Mouse (Mus musculus): ENCODE results near the gene Mrpl10. TPM values are rescaled to one million over a fixed set of nuclear protein-coding genes. Genes with fewer than 3 reads are reported as not detected.

Gene Mrpl10
- polyA plus RNA-seq, 1 experiment from 2014 or later = 56.2 TPM

GRCm38 (mm10) chr11:97080291-97080690 lies 38.9 kb downstream of the Mrpl10 start:
- no peak overlapping the region for H3K27ac ChIP-seq (ENCODE audit: low read length)
- H3K36me3 ChIP-seq (ENCODE audit: control insufficient read depth, insufficient read depth) = no peaks in the 10 kb centered on the region
- H3K9ac ChIP-seq (replicated peaks; ENCODE audit: low read depth, low read length) = no peak overlapping the region
- H3K4me2 ChIP-seq (ENCODE audit: low read length) = no peak overlapping the region
- no peak for ATAC-seq
- WGBS = 11% methylated on average over 9 of the region's 9 CpGs
- no peaks in the 10 kb centered on the region for H3K9me3 ChIP-seq (ENCODE audit: control insufficient read depth, low read length)
- H3K4me3 ChIP-seq (replicated peaks; ENCODE audit: low read length) = no peak overlapping the region
- no peaks in the 10 kb centered on the region for H3K27me3 ChIP-seq (replicated peaks; ENCODE audit: control insufficient read depth, insufficient read depth, low read length)
- no peaks in the 10 kb centered on the region for H3K4me1 ChIP-seq (replicated peaks; ENCODE audit: control insufficient read depth, insufficient read depth, low read length)

- Histone ChIP-seq H3K36me3 (ENCODE audit: control insufficient read depth, insufficient read depth) (no peaks in the 10 kb centered on the region), H3K27ac (ENCODE audit: low read length) (no peak overlapping the region), H3K4me2 (ENCODE audit: low read length) (no peak overlapping the region), H3K27me3 (replicated peaks; ENCODE audit: control insufficient read depth, insufficient read depth, low read length) (no peaks in the 10 kb centered on the region), H3K9me3 (ENCODE audit: control insufficient read depth, low read length) (no peaks in the 10 kb centered on the region), H3K4me1 (replicated peaks; ENCODE audit: control insufficient read depth, insufficient read depth, low read length) (no peaks in the 10 kb centered on the region), H3K4me3 (replicated peaks; ENCODE audit: low read length) (no peak overlapping the region), H3K9ac (replicated peaks; ENCODE audit: low read depth, low read length) (no peak overlapping the region)
- no peak for ATAC-seq
- 49% methylated on average over 11 of the region's 11 CpGs for WGBS
These were observed 41.6 kb downstream of the Mrpl10 start for GRCm38 (mm10) chr11:97082977-97083376.

GRCm38 (mm10) chr11:97083401-97084140 lies 42.2 kb downstream of the Mrpl10 start:
- Histone ChIP-seq H3K27ac (ENCODE audit: low read length) (no peak overlapping the region), H3K9ac (replicated peaks; ENCODE audit: low read depth, low read length) (no peak overlapping the region), H3K4me1 (replicated peaks; ENCODE audit: control insufficient read depth, insufficient read depth, low read length) (no peaks in the 10 kb centered on the region), H3K4me2 (ENCODE audit: low read length) (no peak overlapping the region), H3K36me3 (ENCODE audit: control insufficient read depth, insufficient read depth) (no peaks in the 10 kb centered on the region), H3K27me3 (replicated peaks; ENCODE audit: control insufficient read depth, insufficient read depth, low read length) (no peaks in the 10 kb centered on the region), H3K4me3 (replicated peaks; ENCODE audit: low read length) (no peak overlapping the region), H3K9me3 (ENCODE audit: control insufficient read depth, low read length) (no peaks in the 10 kb centered on the region)
- 48% methylated on average over 22 of the region's 22 CpGs for whole genome bisulfite sequencing
- ATAC-seq = no peak

GRCm38 (mm10) chr11:97084821-97085505 lies 43.6 kb downstream of the Mrpl10 start:
- no peak overlapping the region for H3K4me3 ChIP-seq (replicated peaks; ENCODE audit: low read length)
- H3K27me3 ChIP-seq (replicated peaks; ENCODE audit: control insufficient read depth, insufficient read depth, low read length) = no peaks in the 10 kb centered on the region
- no peak for ATAC-seq
- H3K27ac ChIP-seq (ENCODE audit: low read length) = no peak overlapping the region
- H3K4me1 ChIP-seq (replicated peaks; ENCODE audit: control insufficient read depth, insufficient read depth, low read length) = no peaks in the 10 kb centered on the region
- WGBS = 86% methylated on average over 15 of the region's 15 CpGs
- H3K4me2 ChIP-seq (ENCODE audit: low read length) = no peak overlapping the region
- H3K36me3 ChIP-seq (ENCODE audit: control insufficient read depth, insufficient read depth) = no peaks in the 10 kb centered on the region
- H3K9ac ChIP-seq (replicated peaks; ENCODE audit: low read depth, low read length) = no peak overlapping the region
- no peaks in the 10 kb centered on the region; the same call in 1 of the 2 replicates for H3K9me3 ChIP-seq (ENCODE audit: control insufficient read depth, low read length)

- WGBS = 80% methylated on average over 6 of the region's 6 CpGs
- Histone ChIP-seq H3K27me3 (replicated peaks; ENCODE audit: control insufficient read depth, insufficient read depth, low read length) (no peaks in the 10 kb centered on the region), H3K4me2 (ENCODE audit: low read length) (no peak overlapping the region), H3K27ac (ENCODE audit: low read length) (no peak overlapping the region), H3K4me1 (replicated peaks; ENCODE audit: control insufficient read depth, insufficient read depth, low read length) (no peaks in the 10 kb centered on the region), H3K36me3 (ENCODE audit: control insufficient read depth, insufficient read depth) (no peaks in the 10 kb centered on the region), H3K9me3 (ENCODE audit: control insufficient read depth, low read length) (no peaks in the 10 kb centered on the region; the same call in 1 of the 2 replicates), H3K9ac (replicated peaks; ENCODE audit: low read depth, low read length) (no peak overlapping the region), H3K4me3 (replicated peaks; ENCODE audit: low read length) (no peak overlapping the region)
- ATAC-seq = no peak
These were observed 45.0 kb downstream of the Mrpl10 start for GRCm38 (mm10) chr11:97086365-97086764.

- Histone ChIP-seq H3K9ac (replicated peaks; ENCODE audit: low read depth, low read length) (no peak overlapping the region), H3K36me3 (ENCODE audit: control insufficient read depth, insufficient read depth) (no peaks in the 10 kb centered on the region), H3K27ac (ENCODE audit: low read length) (no peak overlapping the region), H3K27me3 (replicated peaks; ENCODE audit: control insufficient read depth, insufficient read depth, low read length) (peaks cover 2% of the 10 kb centered on the region; the same call in 1 of the 2 replicates), H3K4me2 (ENCODE audit: low read length) (no peak overlapping the region), H3K9me3 (ENCODE audit: control insufficient read depth, low read length) (no peaks in the 10 kb centered on the region), H3K4me3 (replicated peaks; ENCODE audit: low read length) (no peak overlapping the region), H3K4me1 (replicated peaks; ENCODE audit: control insufficient read depth, insufficient read depth, low read length) (no peaks in the 10 kb centered on the region)
- no peak for ATAC-seq
- 71% methylated on average over 2 of the region's 2 CpGs for WGBS
These were observed 53.2 kb downstream of the Mrpl10 start for GRCm38 (mm10) chr11:97094600-97094999.

GRCm38 (mm10) chr11:97098791-97099190 lies 57.4 kb downstream of the Mrpl10 start:
- no peak overlapping the region for H3K9ac ChIP-seq (replicated peaks; ENCODE audit: low read depth, low read length)
- no peaks in the 10 kb centered on the region for H3K36me3 ChIP-seq (ENCODE audit: control insufficient read depth, insufficient read depth)
- H3K27me3 ChIP-seq (replicated peaks; ENCODE audit: control insufficient read depth, insufficient read depth, low read length) = 0 out of 2 replicates have a peak, but pooled peaks cover 2% of the 10 kb centered on the region
- no peaks in the 10 kb centered on the region for H3K4me1 ChIP-seq (replicated peaks; ENCODE audit: control insufficient read depth, insufficient read depth, low read length)
- 21% methylated on average over 18 of the region's 18 CpGs for WGBS
- no peak overlapping the region for H3K4me3 ChIP-seq (replicated peaks; ENCODE audit: low read length)
- H3K4me2 ChIP-seq (ENCODE audit: low read length) = no peak overlapping the region
- ATAC-seq = no peak
- H3K27ac ChIP-seq (ENCODE audit: low read length) = no peak overlapping the region
- no peaks in the 10 kb centered on the region for H3K9me3 ChIP-seq (ENCODE audit: control insufficient read depth, low read length)

Small RNA genes within 50 kb of the gene (microRNA-seq; reads per million reads assigned to microRNA genes)
- not detected for gene Mir8103

Other genes starting within 250 kb of the Mrpl10 start
- 64.8 and 68.2 TPM in 2 replicates for gene Nfe2l1, start 211.6 kb upstream of the Mrpl10 start, polyA plus RNA-seq (2015; fragmentation: Nextera tagmentation; extraction: Ambion mirVana)
- 10.4 and 16.6 TPM in 2 replicates for gene Copz2, start 191.7 kb upstream of the Mrpl10 start, polyA plus RNA-seq (2015; fragmentation: Nextera tagmentation; extraction: Ambion mirVana)
- gene Cdk5rap3, start 125.1 kb upstream of the Mrpl10 start, polyA plus RNA-seq (2015; fragmentation: Nextera tagmentation; extraction: Ambion mirVana) = 103 and 106 TPM in 2 replicates
- gene Prr15l, start 113.5 kb upstream of the Mrpl10 start, polyA plus RNA-seq (2015; fragmentation: Nextera tagmentation; extraction: Ambion mirVana) = 0.19 and 0.27 TPM in 2 replicates
- 21.7 and 22.8 TPM in 2 replicates for gene Pnpo, start 97.6 kb upstream of the Mrpl10 start, polyA plus RNA-seq (2015; fragmentation: Nextera tagmentation; extraction: Ambion mirVana)
- 16.2 and 16.3 TPM in 2 replicates for gene Sp2, start 58.6 kb upstream of the Mrpl10 start, polyA plus RNA-seq (2015; fragmentation: Nextera tagmentation; extraction: Ambion mirVana)
- gene Sp6, start 28.2 kb upstream of the Mrpl10 start, polyA plus RNA-seq (2015; fragmentation: Nextera tagmentation; extraction: Ambion mirVana) = 0.29 and 0.68 TPM in 2 replicates
- 14.4 and 16.2 TPM in 2 replicates for gene Scrn2, start 11.6 kb upstream of the Mrpl10 start, polyA plus RNA-seq (2015; fragmentation: Nextera tagmentation; extraction: Ambion mirVana)
- gene Lrrc46, start 153 bp upstream of the Mrpl10 start, polyA plus RNA-seq (2015; fragmentation: Nextera tagmentation; extraction: Ambion mirVana) = 3.0 and 3.1 TPM in 2 replicates
- 11.0 and 13.1 TPM in 2 replicates for gene Osbpl7, start 9.1 kb downstream of the Mrpl10 start, polyA plus RNA-seq (2015; fragmentation: Nextera tagmentation; extraction: Ambion mirVana)
- 0.35 and 0.38 TPM in 2 replicates for gene Tbx21, start 73.8 kb downstream of the Mrpl10 start, polyA plus RNA-seq (2015; fragmentation: Nextera tagmentation; extraction: Ambion mirVana)
- 5.7 and 6.0 TPM in 2 replicates for gene Tbkbp1, start 109.9 kb downstream of the Mrpl10 start, polyA plus RNA-seq (2015; fragmentation: Nextera tagmentation; extraction: Ambion mirVana)
- gene Kpnb1, start 146.3 kb downstream of the Mrpl10 start, polyA plus RNA-seq (2015; fragmentation: Nextera tagmentation; extraction: Ambion mirVana) = 39.0 and 40.6 TPM in 2 replicates
- 140 and 157 TPM in 2 replicates for gene Npepps, start 239.1 kb downstream of the Mrpl10 start, polyA plus RNA-seq (2015; fragmentation: Nextera tagmentation; extraction: Ambion mirVana)

Measured in forebrain, embryonic 16.5 days (tissue).